Mouse (Mus musculus) urinary bladder, postnatal 36 days (tissue): Measurements from ENCODE around the gene 4930544D05Rik.
A peak's percentile ranks its signal among the peaks of the same experiment; 100 is the strongest.
"Not testable (repeated sequence)": the region's sequence is repeated elsewhere in the genome, so short reads cannot be mapped to it uniquely, and the experiment has no call there.

Experiments used
- DNase-seq, 2 experiments: peaks; one replicate each; pipeline ENCODE4 v3.0.0; 2022; ENCODE audit warnings: low spot score in 2 of 2, mixed read lengths in 1 of 2

Gene 4930544D05Rik

GRCm38 (mm10) chr11:70615516-70616093 lies at the start of gene 4930544D05Rik:
Gene 4930544D05Rik (plus strand): TSS chr11:70615848.
- DNase-seq: no peak

- DNase-seq: no peak
These were observed 49.1 kb upstream of the 4930544D05Rik start for GRCm38 (mm10) chr11:70566586-70566985.

- DNase-seq: not testable (repeated sequence)
These were observed 45.0 kb upstream of the 4930544D05Rik start for GRCm38 (mm10) chr11:70570614-70571013.

DNA sequence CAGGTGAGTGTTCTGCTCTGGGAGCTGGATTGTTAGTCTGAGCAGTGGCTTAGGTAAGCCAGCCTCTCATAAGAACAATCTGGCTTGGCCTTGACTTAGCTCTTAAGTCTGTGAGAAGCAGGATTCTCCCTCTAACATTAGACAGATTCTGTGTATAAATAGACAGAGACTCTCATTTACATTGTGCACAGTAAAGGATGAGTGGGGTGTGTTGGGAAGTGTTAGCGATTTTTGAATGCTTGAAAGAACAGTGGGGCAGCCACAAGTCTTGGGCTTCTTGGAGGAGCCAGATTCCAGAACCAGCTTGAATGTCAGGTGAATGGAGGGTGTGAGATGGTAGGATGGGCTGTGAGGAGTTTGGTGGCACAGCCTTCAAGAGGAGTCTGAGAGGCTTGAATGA lies 44.0 kb upstream of the 4930544D05Rik start:
- DNase-seq: no peak

DNA sequence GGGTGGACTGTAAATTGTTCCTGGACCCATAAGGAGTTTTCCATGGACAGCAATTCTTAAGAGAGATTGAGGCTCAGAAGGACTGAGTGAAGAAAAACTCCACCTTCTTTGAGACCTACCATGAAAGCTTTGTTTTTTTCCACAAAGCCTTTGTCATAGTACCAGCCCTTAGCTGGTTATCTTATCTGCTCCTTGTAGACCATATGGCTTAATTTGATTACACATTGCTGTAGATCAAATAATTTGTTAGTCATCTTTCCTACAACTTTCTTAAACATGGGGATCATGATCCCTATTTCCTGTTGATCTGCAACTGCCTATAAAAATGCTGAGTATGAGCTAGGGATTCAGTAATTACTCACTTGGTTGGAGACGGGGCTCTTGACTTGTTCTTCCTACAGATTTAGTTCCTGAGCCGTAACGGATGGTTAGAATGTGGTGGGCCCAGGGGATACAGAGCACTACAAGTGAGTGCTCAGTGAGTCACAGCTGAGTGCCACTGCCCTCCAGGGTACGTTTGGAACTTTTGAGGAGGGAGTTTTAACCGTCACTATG lies 43.2 kb upstream of the 4930544D05Rik start:
- no peak for DNase-seq

DNA sequence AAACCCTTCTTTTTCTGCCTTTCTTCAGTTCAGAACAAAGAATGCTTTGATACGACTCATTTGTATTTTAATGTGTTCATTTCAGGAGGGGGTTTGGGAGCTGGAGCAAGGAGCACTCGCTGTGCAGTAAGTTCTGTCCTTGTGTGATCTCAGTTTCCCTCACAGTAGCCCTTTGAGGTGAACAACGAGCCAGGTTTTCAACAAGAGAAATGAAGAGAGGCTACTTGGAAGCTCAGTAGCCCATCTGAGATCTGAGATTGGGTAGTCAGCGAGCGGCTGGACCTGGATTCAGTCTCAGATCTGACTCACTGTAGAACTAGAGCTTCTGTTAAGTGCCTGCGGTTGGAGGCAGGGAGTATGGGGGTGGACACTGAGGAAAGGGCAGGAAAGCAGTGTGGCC lies 41.8 kb upstream of the 4930544D05Rik start:
- DNase-seq: no peak

DNA sequence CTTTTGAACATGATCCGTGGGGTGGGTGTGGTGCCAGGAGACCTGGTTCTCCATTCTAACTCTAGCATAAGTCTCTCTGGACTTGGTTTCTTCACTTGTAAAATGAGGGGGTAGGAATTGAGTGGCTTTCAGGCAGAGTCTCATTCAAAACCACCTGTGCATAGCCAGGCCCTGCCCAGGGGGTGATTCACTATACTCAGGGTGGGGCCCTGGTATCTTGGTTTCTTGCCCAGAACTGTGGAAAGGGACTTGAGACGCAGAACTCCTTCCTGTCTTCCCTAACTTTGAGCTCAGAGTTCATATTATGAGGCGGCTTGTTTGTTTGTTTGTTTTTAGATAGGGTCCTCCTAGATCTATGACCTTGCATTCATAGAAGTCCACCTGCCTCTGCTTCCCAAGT lies 38.4 kb upstream of the 4930544D05Rik start:
- DNase-seq: peak in 1 of 2 experiments; percentile 35

DNA sequence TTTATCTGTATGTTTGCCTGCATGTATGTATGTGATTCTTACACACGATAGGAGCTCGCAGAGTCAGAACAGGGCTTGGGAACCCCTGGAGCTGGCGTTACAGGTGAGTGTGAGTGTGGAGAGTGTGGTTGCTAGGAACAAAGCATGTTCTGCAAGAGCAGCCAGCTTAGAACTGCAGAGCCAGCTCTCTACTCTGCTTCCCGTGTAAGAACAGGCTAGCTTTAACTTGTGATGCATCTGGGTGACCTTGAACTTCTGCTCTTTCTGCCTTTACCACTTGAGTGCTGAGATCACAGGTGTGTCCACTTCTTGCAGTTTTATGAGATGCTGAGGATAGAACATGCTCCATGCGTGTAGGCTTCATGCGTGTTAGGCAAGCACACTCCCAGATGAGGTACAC lies 36.7 kb upstream of the 4930544D05Rik start:
- no peak for DNase-seq

DNA sequence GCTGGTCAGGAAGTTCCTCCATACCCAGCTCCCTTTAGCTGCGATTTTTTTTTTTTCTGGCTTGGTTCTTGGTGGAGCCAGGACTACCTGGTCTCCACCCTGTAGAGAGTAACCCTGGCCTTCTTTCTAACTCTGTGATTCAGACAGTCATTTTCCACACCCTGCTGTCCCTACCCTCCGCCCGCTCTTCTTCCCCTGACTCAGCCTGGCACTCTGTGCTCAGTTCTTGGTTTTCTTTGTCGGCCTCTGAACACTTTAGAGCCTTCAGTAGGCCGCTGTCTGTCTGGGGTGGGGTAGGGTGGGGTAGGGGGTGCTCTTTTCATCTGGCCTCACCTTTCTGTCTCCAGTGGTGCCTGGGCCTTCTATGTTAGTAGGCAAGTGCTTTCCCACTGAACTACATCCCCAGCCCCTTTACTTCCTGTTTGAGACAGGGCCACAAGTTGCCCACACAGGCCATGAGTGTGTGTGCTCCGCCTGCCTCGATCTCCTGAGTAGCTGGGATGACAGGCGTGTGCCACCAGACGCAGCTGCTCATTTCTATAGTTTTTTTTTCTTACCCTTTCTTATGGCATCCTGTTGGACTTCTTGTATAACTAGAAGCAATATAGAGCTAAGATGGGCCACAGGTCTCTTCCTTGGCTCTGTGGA lies 35.8 kb upstream of the 4930544D05Rik start:
- DNase-seq: no peak

DNA sequence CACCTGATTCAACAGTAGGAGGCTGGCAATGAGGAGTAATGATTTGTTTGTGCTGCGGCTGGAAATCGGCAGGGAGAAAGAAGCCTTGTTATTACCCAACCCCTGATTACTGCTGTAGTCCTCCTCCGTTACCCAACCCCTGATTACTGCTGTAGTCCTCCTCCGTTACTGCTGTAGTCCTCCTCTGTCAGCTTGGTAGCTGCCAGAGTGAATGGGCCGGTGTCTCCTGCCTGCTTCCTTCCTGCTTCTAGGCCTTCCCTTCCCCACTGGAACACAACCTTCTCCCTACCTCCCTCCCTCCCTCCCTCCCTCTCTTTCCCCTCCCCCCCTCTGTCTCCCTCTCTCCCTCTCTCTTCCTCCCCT lies 35.3 kb upstream of the 4930544D05Rik start:
- DNase-seq: no peak

- no peak for DNase-seq
These were observed 34.7 kb upstream of the 4930544D05Rik start for GRCm38 (mm10) chr11:70580921-70581320.

DNA sequence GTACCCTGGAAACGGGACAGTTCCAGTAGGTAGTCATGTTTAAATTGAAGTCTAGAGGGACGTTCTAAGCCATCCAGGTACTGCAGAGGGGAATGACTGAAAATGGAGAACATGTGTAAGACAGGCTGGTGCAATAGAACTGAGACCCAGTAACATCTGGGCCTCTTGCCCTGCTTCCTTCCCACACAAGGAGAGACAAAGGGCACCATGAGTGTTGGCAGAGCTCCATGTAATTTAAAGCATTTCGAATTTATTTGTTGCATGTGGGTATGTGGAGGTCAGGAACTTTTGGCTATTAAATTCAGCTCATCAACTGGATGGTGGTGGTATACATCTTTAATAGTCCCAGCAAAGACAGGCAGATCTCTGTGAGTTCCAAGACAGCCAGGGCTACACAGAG lies 33.5 kb upstream of the 4930544D05Rik start:
- no peak for DNase-seq

- no peak for DNase-seq
These were observed 32.5 kb upstream of the 4930544D05Rik start for GRCm38 (mm10) chr11:70583022-70583714.

GRCm38 (mm10) chr11:70583775-70584174 lies 31.9 kb upstream of the 4930544D05Rik start:
- no peak for DNase-seq

- peak; percentile 74 to 85 for DNase-seq
These were observed 30.2 kb upstream of the 4930544D05Rik start for GRCm38 (mm10) chr11:70585457-70585856.

GRCm38 (mm10) chr11:70586261-70586660 lies 29.4 kb upstream of the 4930544D05Rik start:
- DNase-seq: no peak

- DNase-seq: no peak
These were observed 28.7 kb upstream of the 4930544D05Rik start for GRCm38 (mm10) chr11:70586954-70587353.

GRCm38 (mm10) chr11:70591733-70592132 lies 23.9 kb upstream of the 4930544D05Rik start:
- DNase-seq: no peak

DNA sequence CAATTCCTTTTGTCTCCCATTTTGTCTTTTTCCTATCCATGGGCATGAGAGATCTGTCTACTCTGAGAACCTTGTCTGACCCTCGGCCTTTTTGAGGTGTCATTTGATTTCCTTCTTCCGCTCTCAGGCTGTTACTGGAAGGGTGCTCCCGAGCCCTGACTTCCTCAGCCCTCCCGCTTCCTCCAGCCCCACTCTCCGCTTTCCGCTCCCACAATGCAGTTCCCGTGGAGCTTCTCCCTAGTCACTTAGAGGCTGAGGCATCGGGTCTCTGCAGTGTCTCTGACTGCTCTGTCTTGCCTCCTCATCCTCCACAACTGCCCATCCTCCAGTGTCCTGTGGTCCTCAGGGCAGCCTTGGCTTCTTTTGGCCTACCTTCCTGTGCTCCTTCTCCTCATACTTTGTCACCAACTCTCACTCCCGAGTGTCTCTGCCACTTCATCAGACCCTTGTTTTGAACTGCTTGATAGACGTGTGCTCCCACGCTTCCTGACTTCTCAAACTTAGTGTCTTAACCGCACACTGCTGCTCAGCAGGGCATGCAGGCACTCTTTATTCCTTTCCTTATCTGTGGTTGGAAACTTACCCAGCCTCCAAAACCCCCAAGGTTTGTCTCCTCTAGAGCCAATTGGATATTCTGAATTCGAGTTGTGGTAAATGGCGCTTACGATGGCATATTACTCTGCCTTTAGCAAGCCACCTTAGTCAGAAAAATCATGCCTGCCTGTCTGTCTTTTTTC lies 21.2 kb upstream of the 4930544D05Rik start:
- no peak for DNase-seq

DNA sequence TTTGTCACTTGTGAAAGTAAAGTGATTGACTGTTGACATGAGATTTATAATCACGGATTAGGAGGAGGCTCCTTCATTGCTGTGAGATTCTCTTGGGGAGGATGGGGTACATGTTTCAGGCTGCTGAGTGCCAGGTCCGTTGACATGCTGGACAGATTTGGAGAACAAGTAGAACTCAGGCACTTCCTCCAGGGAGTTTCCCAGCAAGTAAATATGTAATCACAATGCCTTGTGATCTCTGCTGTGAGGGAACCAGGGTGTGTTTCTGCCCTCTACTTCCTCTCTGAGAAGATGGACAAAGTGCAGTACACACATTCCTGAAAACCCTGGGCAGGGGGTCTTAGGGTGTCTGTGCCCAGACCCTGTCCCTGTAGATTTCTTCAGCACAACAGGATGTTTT lies 20.0 kb upstream of the 4930544D05Rik start:
- DNase-seq: no peak

DNA sequence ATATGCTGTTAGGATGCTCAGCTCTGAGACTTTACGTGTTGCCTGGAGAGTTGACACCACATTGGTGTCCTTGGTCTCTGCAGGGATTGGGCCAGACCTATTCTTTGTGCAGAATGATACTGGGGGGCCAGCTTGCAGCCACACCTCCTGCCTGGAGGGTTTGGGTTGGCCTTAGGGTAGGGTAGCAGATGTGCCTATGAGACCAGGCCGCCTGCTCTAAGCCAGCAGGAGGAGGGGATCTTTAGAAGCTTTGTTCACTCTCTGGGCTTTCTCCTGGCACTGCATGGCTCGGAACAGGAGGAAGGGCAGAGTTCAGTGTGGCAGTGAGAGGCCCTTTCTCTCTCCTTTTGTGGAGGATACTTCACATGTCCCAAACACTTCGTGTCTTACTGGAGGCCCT lies 19.6 kb upstream of the 4930544D05Rik start:
- DNase-seq: no peak

DNA sequence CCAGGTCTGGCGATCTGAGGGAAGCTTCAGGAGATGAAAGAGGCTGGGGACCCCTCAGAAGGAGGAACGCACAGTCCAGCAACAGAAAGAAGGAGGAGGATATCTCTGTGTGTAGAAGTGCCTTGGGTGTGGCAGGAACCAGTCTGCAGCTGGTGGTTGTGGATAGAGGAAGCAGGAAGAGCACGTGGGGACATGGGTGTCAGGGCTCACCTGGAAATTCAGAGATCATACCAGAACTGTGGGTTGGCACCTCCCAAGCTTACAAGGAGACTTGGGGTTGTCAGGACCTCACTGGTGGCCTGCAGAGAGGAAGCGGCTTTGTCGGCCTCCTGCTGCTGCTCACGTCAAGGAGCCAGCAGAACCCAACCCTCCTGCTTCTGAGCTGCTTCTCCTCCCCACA lies 18.3 kb upstream of the 4930544D05Rik start:
- no peak for DNase-seq
